Mouse (Mus musculus) cerebellum, adult 9-10 months (tissue): ENCODE measurements around the gene Sstr5.

Experiments
- DNase-seq: peaks from one replicate; pipeline ENCODE4 v3.0.0; 2022

The Sstr5 gene

DNA sequence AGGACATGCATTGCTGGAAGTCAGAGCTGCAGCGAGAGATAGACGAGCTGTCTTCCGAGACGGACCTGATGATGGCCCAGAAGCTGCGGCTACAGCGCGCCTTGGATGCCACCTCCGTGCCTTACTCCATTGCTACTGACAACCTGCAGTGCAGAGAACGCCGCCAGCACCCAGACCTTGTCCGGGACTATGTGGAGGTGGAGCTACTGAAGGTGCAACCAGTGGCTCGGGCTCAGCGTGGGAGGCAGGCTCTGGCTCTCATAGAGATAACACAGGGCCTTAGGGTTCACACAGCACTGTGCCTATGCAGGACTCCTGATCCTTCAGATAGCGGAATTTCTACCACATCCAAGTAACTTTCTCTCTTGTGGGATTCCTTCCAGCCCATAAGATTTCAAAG lies 25.0 kb downstream of the Sstr5 start:
- no peak for DNase-seq

DNA sequence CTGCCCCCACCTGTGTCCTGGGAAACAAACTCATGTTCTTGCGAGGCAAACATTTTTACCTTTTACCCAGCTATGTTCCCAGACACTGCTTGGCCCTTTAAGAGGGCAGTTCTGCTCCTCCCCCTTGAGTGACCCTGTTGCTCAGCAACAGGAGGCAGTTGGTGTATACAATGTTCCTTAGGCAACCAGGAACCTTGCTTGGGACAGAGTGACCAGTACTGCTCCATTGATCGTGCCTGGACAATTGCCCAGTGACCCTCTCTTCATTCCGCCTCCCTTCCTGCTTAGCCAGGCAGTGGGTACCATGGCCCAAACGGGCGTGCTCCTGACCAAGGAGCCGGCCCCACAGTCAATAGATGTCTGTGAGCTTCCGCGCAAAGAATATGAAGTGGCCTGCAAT lies 25.7 kb downstream of the Sstr5 start:
- DNase-seq = no peak

- DNase-seq = peak; percentile 39
Measured at GRCm38 (mm10) chr17:25469798-25470197, 27.3 kb downstream of the Sstr5 start.

DNA sequence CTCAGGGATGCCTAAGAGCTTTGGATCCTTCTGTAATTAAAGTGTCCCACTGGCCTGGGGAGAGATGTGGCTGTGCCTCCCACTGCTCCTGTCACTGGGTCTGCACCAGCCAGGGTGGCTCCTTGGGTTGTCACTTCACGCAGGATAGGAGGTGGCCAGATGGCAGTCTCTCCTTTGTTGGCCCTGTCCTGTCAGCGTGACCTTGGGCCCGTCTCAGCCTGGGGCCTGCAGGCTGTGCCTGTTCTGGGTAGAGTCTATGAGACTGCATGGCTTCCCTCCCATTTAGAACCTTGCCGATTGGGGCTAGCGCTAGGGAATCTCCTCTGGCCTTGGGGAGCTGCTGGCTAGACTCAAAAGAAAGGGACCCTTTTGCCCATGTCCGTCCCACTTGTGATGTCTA lies 28.8 kb downstream of the Sstr5 start:
- no peak for DNase-seq

DNA sequence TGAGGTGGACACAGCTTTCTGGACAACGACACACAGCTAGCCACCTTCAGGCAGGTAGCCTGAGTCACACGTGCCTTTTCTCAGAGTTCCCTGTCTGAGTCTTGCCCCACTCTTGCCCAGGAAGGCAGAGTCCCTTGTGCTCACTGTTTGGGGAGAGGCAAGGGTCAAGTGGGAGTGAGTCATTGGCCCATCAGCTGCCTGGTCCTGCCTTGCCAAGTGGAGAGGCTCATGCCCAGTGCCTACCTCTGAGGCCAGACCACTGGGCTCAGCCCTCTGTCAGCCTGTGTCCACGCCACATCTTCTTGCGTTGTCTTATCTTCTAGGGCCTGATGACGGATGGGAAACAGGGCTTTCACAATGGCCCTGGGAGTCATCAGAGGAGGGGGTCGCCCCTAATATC lies 29.3 kb downstream of the Sstr5 start:
- no peak for DNase-seq

GRCm38 (mm10) chr17:25466257-25466656 lies 30.8 kb downstream of the Sstr5 start:
- DNase-seq = no peak

- no peak for DNase-seq
Measured at GRCm38 (mm10) chr17:25464091-25464490, 33.0 kb downstream of the Sstr5 start.

DNA sequence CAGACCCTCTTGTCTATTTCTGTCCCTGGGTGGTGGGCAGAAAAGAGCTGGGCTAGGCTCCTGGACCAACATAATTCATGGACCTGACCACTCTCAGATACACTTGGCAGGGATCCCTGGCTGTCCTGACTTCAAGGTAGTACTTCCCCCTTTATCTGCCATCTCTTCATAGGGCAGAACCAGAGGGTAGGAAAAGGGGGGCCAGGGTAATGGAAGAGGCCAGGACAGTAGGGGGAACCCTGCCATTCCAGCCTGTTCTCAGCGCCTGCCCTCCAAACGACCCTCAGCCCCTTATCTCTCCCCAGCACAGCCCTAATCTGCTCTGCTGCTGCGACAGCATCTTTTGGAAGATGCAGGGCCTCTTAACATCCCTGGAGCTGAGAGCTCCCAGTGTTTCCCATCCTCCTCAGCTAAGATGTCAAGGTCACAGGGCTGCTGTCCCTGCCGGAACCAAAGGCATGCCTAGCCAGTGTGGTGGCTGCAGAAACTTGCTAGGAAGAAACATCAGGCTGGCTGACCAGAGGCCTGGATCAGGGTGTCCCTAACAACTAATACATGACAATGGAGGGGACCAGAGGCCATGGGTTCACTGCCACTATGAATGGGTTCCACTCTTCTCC lies 33.7 kb downstream of the Sstr5 start:
- no peak for DNase-seq

DNA sequence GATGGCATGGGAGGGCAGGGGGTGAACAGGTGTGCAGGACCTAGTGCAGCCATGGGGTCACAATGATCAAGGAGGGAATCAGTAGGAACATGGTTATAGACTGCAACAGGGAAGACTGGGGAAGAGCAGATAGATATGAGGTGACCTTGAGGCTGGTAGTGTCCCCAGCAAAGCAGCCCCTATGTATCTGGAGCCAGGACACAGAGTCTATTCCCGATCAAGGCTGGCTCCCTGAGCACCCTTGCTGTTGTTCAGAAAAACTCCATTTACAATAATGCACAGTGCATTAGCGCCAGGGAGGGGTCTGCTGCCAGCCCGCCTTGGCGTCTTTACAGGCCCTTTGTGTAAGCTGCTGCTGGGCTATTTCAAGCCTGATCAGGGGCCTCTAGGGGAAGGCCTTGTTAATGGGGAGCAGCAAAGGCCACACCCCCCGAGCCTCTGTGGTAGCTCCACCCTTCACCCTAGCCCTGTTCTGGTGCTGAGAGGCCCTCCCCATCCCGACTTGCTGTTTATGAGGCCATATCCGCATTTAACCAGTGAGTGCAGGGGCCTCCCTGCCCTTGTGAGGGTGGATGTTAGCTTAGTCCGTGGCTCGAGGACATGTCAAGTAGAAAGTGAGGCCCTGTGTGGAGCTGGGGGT lies 34.7 kb downstream of the Sstr5 start:
- DNase-seq = no peak

DNA sequence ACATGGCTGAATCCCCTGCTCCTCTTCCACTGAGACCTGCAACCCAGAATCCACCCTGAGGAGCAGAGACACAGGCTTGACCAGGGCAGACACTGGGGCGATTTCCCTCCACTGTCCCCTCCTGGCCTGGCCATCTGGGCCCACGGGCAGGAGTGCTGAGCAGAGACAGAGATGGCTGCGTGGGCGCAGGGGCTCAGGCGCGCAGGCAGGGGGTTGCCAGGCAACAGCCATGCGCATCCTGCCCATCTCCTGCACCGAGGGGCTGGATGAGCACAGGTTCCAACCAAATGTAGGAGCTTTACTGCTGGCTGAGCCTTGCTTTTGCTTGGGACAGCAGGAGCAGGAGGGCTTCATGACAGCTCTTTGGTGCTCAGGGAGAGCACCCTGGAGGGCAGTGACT lies 40.5 kb downstream of the Sstr5 start:
- DNase-seq = no peak

DNA sequence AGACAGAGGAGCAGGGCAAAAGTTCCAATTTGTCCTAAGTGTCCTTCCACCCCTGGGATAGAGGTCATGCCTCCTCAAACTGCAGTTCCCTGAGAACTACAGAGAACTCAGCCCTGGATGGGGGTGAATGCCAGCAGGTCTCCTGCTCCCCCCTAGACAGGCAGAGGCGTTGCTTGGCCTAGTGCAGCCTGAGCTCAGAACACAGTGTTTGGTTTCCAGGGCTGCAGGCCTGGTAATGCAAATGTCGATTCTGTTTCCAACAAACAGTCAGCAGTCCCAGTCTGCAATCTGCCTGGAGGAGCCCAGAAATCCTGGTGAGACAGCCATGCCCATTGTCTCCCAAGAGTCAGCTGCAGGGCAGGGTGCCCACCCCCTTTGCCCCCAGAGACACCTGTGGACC lies 42.8 kb downstream of the Sstr5 start, which contains the start of gene Tekt4:
Tekt4 (plus strand) TSS at position 344 of the 400 bp plus-strand sequence.
- no peak for DNase-seq

DNA sequence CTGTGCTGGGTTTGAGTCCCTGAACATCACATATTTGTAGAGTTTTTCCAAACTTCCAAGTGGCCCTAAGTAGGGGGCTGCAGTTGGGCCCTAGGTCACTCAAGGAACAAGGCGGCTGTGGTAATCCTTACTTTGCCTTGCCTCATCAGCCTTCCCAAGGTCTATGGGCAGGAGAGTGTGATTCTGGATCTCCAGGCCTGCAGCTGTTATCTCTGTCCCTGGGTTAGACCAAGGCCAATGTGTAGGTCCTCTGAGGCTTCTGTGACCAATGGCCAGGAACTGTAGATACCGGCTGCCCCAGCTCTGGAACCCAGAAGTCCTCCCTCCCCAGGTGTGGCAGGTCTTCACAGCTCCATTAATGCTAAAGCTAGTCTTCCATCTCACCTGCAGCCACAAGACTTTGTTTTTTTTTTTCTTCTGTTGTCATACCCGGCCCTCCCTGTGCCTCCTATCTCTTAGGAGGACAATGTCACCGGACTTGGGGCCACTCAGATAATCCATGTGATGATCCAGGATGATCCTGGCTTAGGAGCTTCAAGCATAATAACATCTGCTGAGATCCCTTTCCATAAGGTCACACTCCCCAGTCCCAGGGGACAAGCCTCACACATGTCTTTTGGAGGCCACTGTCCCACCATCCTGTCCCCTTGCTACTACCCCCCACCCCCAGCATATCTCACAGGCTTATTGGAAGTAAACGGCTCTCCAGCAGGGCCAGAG lies 44.7 kb downstream of the Sstr5 start:
- DNase-seq = no peak

DNA sequence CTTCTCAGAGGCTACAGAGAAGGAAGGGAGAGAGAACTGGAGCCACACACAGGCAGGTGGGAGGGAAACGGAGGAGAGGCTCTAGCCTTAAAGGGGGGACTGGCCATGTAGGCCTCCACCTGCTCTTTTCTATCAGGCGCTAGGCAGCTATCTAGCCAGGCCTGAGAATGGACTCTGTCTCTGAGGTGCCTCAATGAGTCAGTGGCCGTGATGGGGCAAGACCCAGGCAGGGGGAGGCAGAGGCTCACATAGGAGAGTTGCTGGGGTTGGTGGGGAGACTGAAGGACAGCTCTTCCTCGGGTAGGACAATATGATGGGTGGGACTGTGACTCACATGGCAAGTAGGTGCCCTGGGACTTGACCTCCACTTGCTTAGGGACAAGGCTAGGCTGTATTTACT lies 46.8 kb downstream of the Sstr5 start:
- DNase-seq = no peak

DNA sequence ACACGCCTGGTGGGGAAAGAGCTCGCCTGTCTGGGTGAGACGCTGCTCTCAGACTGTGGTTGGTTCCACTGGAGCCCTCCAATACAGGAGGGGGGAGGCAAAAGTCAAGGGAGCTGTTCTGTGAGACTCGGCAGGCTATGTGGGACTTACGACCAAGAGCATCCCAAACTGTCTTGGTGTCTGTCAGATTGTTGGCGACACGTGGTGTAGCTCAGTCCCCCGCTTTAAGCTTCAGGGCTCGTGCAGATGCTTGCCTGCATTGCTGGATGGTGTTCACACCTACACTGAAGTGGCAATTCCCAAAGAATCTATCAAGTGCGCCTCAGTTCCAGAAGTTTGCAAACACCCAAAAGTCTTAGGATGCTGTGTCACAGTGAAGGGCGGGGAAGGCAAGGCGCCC lies 49.2 kb downstream of the Sstr5 start:
- no peak for DNase-seq

GRCm38 (mm10) chr17:25445841-25446240 lies 51.2 kb downstream of the Sstr5 start:
- DNase-seq = no peak

DNA sequence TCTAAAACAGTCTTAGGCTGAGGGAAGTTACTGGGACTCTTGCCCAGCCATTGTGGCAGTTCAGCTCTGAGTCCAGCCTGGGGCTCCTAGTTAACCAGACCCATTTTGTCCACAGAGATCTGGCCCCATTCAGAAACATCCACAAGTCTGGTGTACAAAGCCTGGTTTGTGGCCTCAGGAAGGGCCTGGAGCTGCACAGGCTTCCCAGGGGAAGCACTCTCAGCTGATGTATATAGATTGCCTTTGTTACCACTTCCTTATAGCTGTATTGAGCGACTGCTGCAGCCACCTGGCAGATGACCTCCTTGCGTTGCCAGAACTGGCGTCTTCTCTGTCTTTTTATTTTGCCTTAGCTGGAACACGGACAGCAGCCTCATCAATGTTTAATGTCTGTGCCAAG lies 52.0 kb downstream of the Sstr5 start:
- DNase-seq = no peak

DNA sequence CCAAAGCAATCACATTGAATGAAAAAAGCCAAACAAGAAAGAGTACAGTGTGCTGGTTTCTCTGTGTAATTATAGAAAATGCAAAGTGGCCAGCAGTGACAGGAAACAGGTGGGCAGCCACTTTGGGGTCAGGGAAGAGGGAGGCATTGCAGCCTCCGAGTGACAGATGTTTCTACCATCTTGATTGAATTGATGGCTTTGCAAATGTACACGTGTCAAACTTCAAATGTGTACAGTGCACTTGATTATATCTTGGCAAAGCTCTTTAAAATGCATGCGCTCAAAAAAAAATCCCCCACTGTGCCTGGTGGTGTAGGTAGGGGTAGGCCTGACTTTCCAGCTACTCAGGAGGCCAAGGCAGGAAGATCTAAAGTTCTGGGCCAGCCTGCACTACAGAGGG lies 54.2 kb downstream of the Sstr5 start:
- no peak for DNase-seq

- no peak for DNase-seq
Measured at GRCm38 (mm10) chr17:25441417-25441816, 55.7 kb downstream of the Sstr5 start.
